Mouse (Mus musculus) MEL (cell line): ENCODE measurements around the gene Plpp2.

Experiments used
- CTCF ChIP-seq, 3 experiments: IDR thresholded peaks in 2 of 3; conservative IDR thresholded peaks in 1 of 3; 2 replicates each; pipeline ENCODE4 v1.5.1; 2011 to 2012; ENCODE audit warnings: low read length in 3 of 3, low read depth in 2 of 3, mild to moderate bottlenecking in 2 of 3, improper control_type of control experiment in 1 of 3, inconsistent platforms in 1 of 3, mixed read lengths in 1 of 3, moderate library complexity in 1 of 3; ENCODE audit not compliant: control insufficient read depth in 1 of 3, insufficient read depth in 1 of 3, poor library complexity in 1 of 3, severe bottlenecking in 1 of 3
- E2F4 ChIP-seq: IDR thresholded peaks from 2 replicates; pipeline ENCODE4 v1.6.1; 2011; ENCODE audit warnings: low read depth, low read length, improper control_type of control experiment, borderline replicate concordance
- EP300 ChIP-seq, 2 experiments: IDR thresholded peaks; 2 replicates each; pipeline ENCODE4 v1.6.1; 2011; ENCODE audit warnings: improper control_type of control experiment in 2 of 2, low read length in 2 of 2, low read depth in 1 of 2, mild to moderate bottlenecking in 1 of 2
- GABPA ChIP-seq: IDR thresholded peaks from 2 replicates; pipeline ENCODE4 v1.6.1; 2012; ENCODE audit warnings: low read depth, mild to moderate bottlenecking, inconsistent platforms, low read length, improper control_type of control experiment, moderate library complexity
- POLR2A ChIP-seq, 2 experiments: IDR thresholded peaks; 2 replicates each; pipeline ENCODE4 v1.6.1; 2011 to 2012; ENCODE audit warnings: low read length in 2 of 2, mild to moderate bottlenecking in 2 of 2, control low read depth in 1 of 2, improper control_type of control experiment in 1 of 2, low read depth in 1 of 2, moderate library complexity in 1 of 2; ENCODE audit not compliant: control insufficient read depth in 1 of 2, insufficient read depth in 1 of 2, poor library complexity in 1 of 2
- RAD21 ChIP-seq: IDR thresholded peaks from 2 replicates; pipeline ENCODE4 v1.6.1; 2011; ENCODE audit warnings: mild to moderate bottlenecking, low read depth, low read length, improper control_type of control experiment
- TAL1 ChIP-seq: IDR thresholded peaks from 2 replicates; pipeline ENCODE4 v1.6.1; 2012; ENCODE audit warnings: mild to moderate bottlenecking, inconsistent platforms, low read length, moderate library complexity, mixed read lengths
- USF1 ChIP-seq: IDR thresholded peaks from 2 replicates; pipeline ENCODE4 v1.6.1; 2014; ENCODE audit warnings: low read depth, mild to moderate bottlenecking, inconsistent platforms, low read length, improper control_type of control experiment, moderate library complexity
- ZKSCAN1 ChIP-seq: IDR thresholded peaks from 2 replicates; pipeline ENCODE4 v1.6.1; 2012; ENCODE audit warnings: low read depth, mild to moderate bottlenecking, inconsistent platforms, low read length, improper control_type of control experiment, moderate library complexity

- TF ChIP-seq EP300 (IDR thresholded peaks at IDR 0.05; ENCODE audit: low read depth in 1 of 2, low read length in 2 of 2) (no peak), ZKSCAN1 (no peak), GABPA (no peak), RAD21 (no peak), USF1 (no peak), POLR2A (IDR thresholded peaks at IDR 0.05; ENCODE audit: control insufficient read depth in 1 of 2, insufficient read depth in 1 of 2, low read depth in 1 of 2, low read length in 2 of 2, poor library complexity in 1 of 2) (no peak), TAL1 (no peak), E2F4 (no peak), CTCF (IDR thresholded peaks at IDR 0.05 in 2 of 3, conservative IDR thresholded peaks at IDR 0.05 in 1 of 3; ENCODE audit: control insufficient read depth in 1 of 3, insufficient read depth in 1 of 3, low read depth in 2 of 3, low read length in 3 of 3, poor library complexity in 1 of 3, severe bottlenecking in 1 of 3) (no peak)
Measured at GRCm38 (mm10) chr10:79552531-79552930, 18.9 kb upstream of the Plpp2 start.
